Mouse (Mus musculus) hindbrain, embryonic 14.5 days (tissue): ENCODE results near the gene Bcl2l2. TPM values are rescaled to one million over a fixed set of nuclear protein-coding genes. Genes with fewer than 3 reads are reported as not detected.
A peak's percentile ranks its signal among the peaks of the same experiment; 100 is the strongest.

Source experiments
- ATAC-seq: fragments of 200-750 bp; cut with Nextera tagmentation; 2 replicates; pipeline ENCODE4 v1.8.0; 2017; ENCODE audit warnings: moderate number of reproducible peaks, mild to moderate bottlenecking, moderate TSS enrichment, moderate library complexity; ENCODE audit not compliant: low FRiP score
- DNase-seq: peaks from one replicate; pipeline ENCODE4 v3.0.0-alpha.2; 2015; ENCODE audit warnings: low spot score
- H3K27ac ChIP-seq: fragments of 300-500 bp; sonication (generic); 2 replicates; pipeline ENCODE4 v1.5.1; 2014; ENCODE audit warnings: mild to moderate bottlenecking, moderate library complexity
- H3K27me3 ChIP-seq: fragments of 300-500 bp; sonication (generic); 2 replicates; pipeline ENCODE4 v1.6.1; 2014; ENCODE audit warnings: mild to moderate bottlenecking, low read length, mixed read lengths; ENCODE audit not compliant: control insufficient read depth, insufficient read depth
- H3K36me3 ChIP-seq: fragments of 300-500 bp; sonication (generic); replicated peaks from 2 replicates; pipeline ENCODE4 v1.6.1; 2014; ENCODE audit not compliant: control insufficient read depth, insufficient read depth
- H3K4me1 ChIP-seq: fragments of 300-500 bp; sonication (generic); replicated peaks from 2 replicates; pipeline ENCODE4 v1.6.1; 2014; ENCODE audit warnings: antibody characterized with exemption, low read length, mixed read lengths; ENCODE audit not compliant: control insufficient read depth, insufficient read depth
- H3K4me2 ChIP-seq: fragments of 300-500 bp; sonication (generic); replicated peaks from 2 replicates; pipeline ENCODE4 v1.6.1; 2014; ENCODE audit warnings: mild to moderate bottlenecking, moderate library complexity
- H3K4me3 ChIP-seq: fragments of 300-500 bp; sonication (generic); replicated peaks from 2 replicates; pipeline ENCODE4 v1.5.1; 2014; ENCODE audit warnings: mild to moderate bottlenecking, low read length
- H3K9ac ChIP-seq: fragments of 300-500 bp; sonication (generic); 2 replicates; pipeline ENCODE4 v1.6.1; 2014
- H3K9me3 ChIP-seq: fragments of 300-500 bp; sonication (generic); 2 replicates; pipeline ENCODE4 v1.6.1; 2016; ENCODE audit warnings: low read length; ENCODE audit not compliant: control insufficient read depth
- WGBS: fragments of 180-500 bp; shearing (Covaris S2); extraction: QIAGEN DNeasy Blood & Tissue Kit; methylation state at CpG from one replicate; pipeline ENCODE4 v1.1.7; 2014; 5-methylcytosine and 5-hydroxymethylcytosine counted together
- polyA plus RNA-seq: library from polyadenylated mRNA; unstranded; fragments of >200 nt; fragmentation: Nextera tagmentation; extraction: Ambion mirVana; gene quantifications from 2 replicates; pipeline ENCODE4 v1.2.1, GENCODE M21; 2014

Gene Bcl2l2
- polyA plus RNA-seq, result 5.2 and 5.3 TPM in 2 replicates

GRCm38 (mm10) chr14:54883154-54884021, at the start of gene Bcl2l2, which contains the start of gene Gm20521:
TSS of gene Bcl2l2 (plus strand) at chr14:54883377.
TSS of gene Gm20521 (plus strand) at chr14:54883441.
- Histone ChIP-seq H3K36me3 (peaks cover 16% of the 10 kb centered on the region), H3K9me3 (no peaks in the 10 kb centered on the region), H3K4me1 (peaks cover 21% of the 10 kb centered on the region), H3K4me3 (peak within 1 kb of the TSS; percentile 51), H3K4me2 (peak within 1 kb of the TSS; percentile 81), H3K27me3 (peaks cover 3% of the 10 kb centered on the region; the same call in 1 of the 2 replicates), H3K27ac (peak within 1 kb of the TSS; percentile 93), H3K9ac (peak within 1 kb of the TSS; percentile 90)
- 1% methylated on average over 27 of the region's 27 CpGs for WGBS
- DNase-seq (peak; percentile 75), ATAC-seq (peak; percentile 88)

- H3K4me2 ChIP-seq, result no peak overlapping the region
- ATAC-seq (no peak; the same call in 1 of the 2 replicates), DNase-seq (peak; percentile 83)
- H3K4me1 ChIP-seq, result no peaks in the 10 kb centered on the region
- H3K36me3 ChIP-seq, result no peaks in the 10 kb centered on the region
- H3K27ac ChIP-seq, result no peak overlapping the region
- no peaks in the 10 kb centered on the region for H3K27me3 ChIP-seq
- H3K4me3 ChIP-seq, result no peak overlapping the region
- WGBS, result 5% methylated on average over 4 of the region's 4 CpGs
- H3K9ac ChIP-seq, result no peak overlapping the region
- no peaks in the 10 kb centered on the region for H3K9me3 ChIP-seq
Observed at GRCm38 (mm10) chr14:54843461-54843860, 39.7 kb upstream of the Bcl2l2 start.

GRCm38 (mm10) chr14:54855726-54856125, 27.5 kb upstream of the Bcl2l2 start:
- WGBS, result 95% methylated on average over 3 of the region's 3 CpGs

GRCm38 (mm10) chr14:54856703-54857102, 26.5 kb upstream of the Bcl2l2 start:
- no peak overlapping the region for H3K4me3 ChIP-seq
- no peaks in the 10 kb centered on the region for H3K4me1 ChIP-seq
- H3K9me3 ChIP-seq, result no peaks in the 10 kb centered on the region
- no peaks in the 10 kb centered on the region for H3K27me3 ChIP-seq
- H3K27ac ChIP-seq, result no peak overlapping the region
- no peak for ATAC-seq
- no peak overlapping the region for H3K9ac ChIP-seq
- peaks cover 27% of the 10 kb centered on the region for H3K36me3 ChIP-seq
- no peak overlapping the region for H3K4me2 ChIP-seq
- 92% methylated on average over 7 of the region's 7 CpGs for WGBS
- DNase-seq, result no peak

More at GRCm38 (mm10) chr14:54855726-54856125, 27.5 kb upstream of the Bcl2l2 start:
- Histone ChIP-seq H3K36me3 (peaks cover 27% of the 10 kb centered on the region), H3K27me3 (no peaks in the 10 kb centered on the region), H3K4me2 (no peak overlapping the region), H3K4me3 (no peak overlapping the region), H3K9me3 (no peaks in the 10 kb centered on the region), H3K27ac (no peak overlapping the region), H3K9ac (no peak overlapping the region), H3K4me1 (no peaks in the 10 kb centered on the region)
- no peak for ATAC-seq
- no peak for DNase-seq

- ATAC-seq (no peak), DNase-seq (no peak)
- Histone ChIP-seq H3K27ac (no peak overlapping the region), H3K9me3 (no peaks in the 10 kb centered on the region), H3K4me1 (peaks cover under 1% of the 10 kb centered on the region; the same call in 1 of the 2 replicates), H3K9ac (no peak overlapping the region), H3K4me2 (no peak overlapping the region), H3K27me3 (no peaks in the 10 kb centered on the region), H3K4me3 (no peak overlapping the region), H3K36me3 (peaks cover 27% of the 10 kb centered on the region)
- 89% methylated on average over 9 of the region's 9 CpGs for WGBS
Observed at GRCm38 (mm10) chr14:54857891-54858290, 25.3 kb upstream of the Bcl2l2 start.

- DNase-seq (peak; percentile 73), ATAC-seq (no peak)
- Histone ChIP-seq H3K4me1 (peaks cover 7% of the 10 kb centered on the region), H3K9ac (no peak overlapping the region), H3K36me3 (peaks cover 19% of the 10 kb centered on the region; the same call in 1 of the 2 replicates), H3K27ac (no peak overlapping the region), H3K4me2 (no peak overlapping the region), H3K9me3 (no peaks in the 10 kb centered on the region), H3K27me3 (no peaks in the 10 kb centered on the region), H3K4me3 (no peak overlapping the region)
- 46% methylated on average over 2 of the region's 2 CpGs for WGBS
Observed at GRCm38 (mm10) chr14:54860511-54860910, 22.7 kb upstream of the Bcl2l2 start.

- Histone ChIP-seq H3K27ac (peak overlapping the region; percentile 77), H3K4me3 (peak overlapping the region; percentile 83), H3K36me3 (no peaks in the 10 kb centered on the region), H3K4me2 (peak overlapping the region; percentile 66), H3K9me3 (no peaks in the 10 kb centered on the region), H3K9ac (peak overlapping the region; percentile 90), H3K4me1 (peaks cover 7% of the 10 kb centered on the region), H3K27me3 (no peaks in the 10 kb centered on the region)
- DNase-seq (peak; percentile 90), ATAC-seq (peak; percentile 100)
- under 1% methylated on average over 47 of the region's 56 CpGs for WGBS
Observed at GRCm38 (mm10) chr14:54863501-54864312, 19.5 kb upstream of the Bcl2l2 start.

- H3K4me2 ChIP-seq, result peak overlapping the region; percentile 66
- H3K4me1 ChIP-seq, result peaks cover 7% of the 10 kb centered on the region
- H3K27ac ChIP-seq, result peak overlapping the region; percentile 77
- H3K4me3 ChIP-seq, result peak overlapping the region; percentile 83
- peak; percentile 32; the same call in 1 of the 2 replicates for ATAC-seq
- no peaks in the 10 kb centered on the region for H3K36me3 ChIP-seq
- WGBS, result 18% methylated on average over 21 of the region's 21 CpGs
- H3K27me3 ChIP-seq, result no peaks in the 10 kb centered on the region
- no peaks in the 10 kb centered on the region for H3K9me3 ChIP-seq
- H3K9ac ChIP-seq, result peak overlapping the region; percentile 90; the same call in 1 of the 2 replicates
- DNase-seq, result no peak
Observed at GRCm38 (mm10) chr14:54864313-54865036, 18.7 kb upstream of the Bcl2l2 start.
